Mouse (Mus musculus) regulatory T cell (primary cell): ENCODE measurements at regions not wholly inside any gene's neighbourhood (a gene's known extent, or its start where the extent isn't known, plus 50 kb on each side); places are given as distances from the start of the nearest gene placed in this dataset.
"Not testable (repeated sequence)": the region's sequence is repeated elsewhere in the genome, so short reads cannot be mapped to it uniquely, and the experiment has no call there.

Experiments used
- in situ Hi-C: fragments of 300-600 bp; cut with MboI, MseI; formaldehyde crosslinking; loops from one replicate; pipeline ENCODE4 v1.15.1; 2025; ENCODE audit warnings: high pct_unique_total_duplicates

- in situ Hi-C loops: loop anchor here (5.0 kb wide), 1 partner anchor 49 kb away; no protein-coding TSS in a partner anchor
These were observed 197.9 kb downstream of the Samd9l start for GRCm38 (mm10) chr6:3201507-3201906.

GRCm38 (mm10) chr6:3201107-3201506 is 198.3 kb downstream of the Samd9l start:
- in situ Hi-C loops: loop anchor here (5.0 kb wide), 1 partner anchor 49 kb away; no protein-coding TSS in a partner anchor

- in situ Hi-C loops: loop anchor here (5.0 kb wide), 1 partner anchor 48 kb away; no protein-coding TSS in a partner anchor
These were observed 198.8 kb downstream of the Samd9l start for GRCm38 (mm10) chr6:3200586-3200985.

- in situ Hi-C loops: not testable (repeated sequence)
These were observed 206.9 kb downstream of the Samd9l start for GRCm38 (mm10) chr6:3192424-3192820.

- in situ Hi-C loops: not testable (repeated sequence)
These were observed 207.5 kb downstream of the Samd9l start for GRCm38 (mm10) chr6:3191695-3192423.

GRCm38 (mm10) chr6:3183819-3184199 is 215.6 kb downstream of the Samd9l start:
- in situ Hi-C loops: loop anchor here (5.0 kb wide), 1 partner anchor 53 kb away; no protein-coding TSS in a partner anchor

- in situ Hi-C loops: loop anchor here (5.0 kb wide), 1 partner anchor 54 kb away; no protein-coding TSS in a partner anchor
These were observed 216.2 kb downstream of the Samd9l start for GRCm38 (mm10) chr6:3182889-3183818.

- in situ Hi-C loops: loop anchor here (5.0 kb wide), 1 partner anchor 55 kb away; no protein-coding TSS in a partner anchor
These were observed 216.9 kb downstream of the Samd9l start for GRCm38 (mm10) chr6:3182424-3182841.

- in situ Hi-C loops: loop anchor here (5.0 kb wide), 1 partner anchor 58 kb away; no protein-coding TSS in a partner anchor
These were observed 219.6 kb downstream of the Samd9l start for GRCm38 (mm10) chr6:3179603-3180348.

GRCm38 (mm10) chr6:3169479-3169878 is 229.9 kb downstream of the Samd9l start:
- in situ Hi-C loops: not testable (repeated sequence)

- in situ Hi-C loops: not testable (repeated sequence)
These were observed 233.2 kb downstream of the Samd9l start for GRCm38 (mm10) chr6:3166149-3166548.

GRCm38 (mm10) chr6:3151901-3152300 is 247.5 kb downstream of the Samd9l start:
- in situ Hi-C loops: loop anchor here (5.0 kb wide), 1 partner anchor 50 kb away; no protein-coding TSS in a partner anchor

GRCm38 (mm10) chr6:3137823-3138222 is 261.5 kb downstream of the Samd9l start:
- in situ Hi-C loops: loop anchor here (10.0 kb wide), 1 partner anchor 83 kb away; no protein-coding TSS in a partner anchor

GRCm38 (mm10) chr6:3133763-3134162 is 265.6 kb downstream of the Samd9l start:
- in situ Hi-C loops: loop anchor here (10.0 kb wide), 1 partner anchor 79 kb away; no protein-coding TSS in a partner anchor

GRCm38 (mm10) chr6:3116296-3116695 is 283.1 kb downstream of the Samd9l start:
- in situ Hi-C loops: not testable (repeated sequence)
